Mouse (Mus musculus) MN1 (cell line): ENCODE measurements around the gene Alpk1.
"Not testable (repeated sequence)": the region's sequence is repeated elsewhere in the genome, so short reads cannot be mapped to it uniquely, and the experiment has no call there.

Experiments used
- DNase-seq: peaks from one replicate; pipeline ENCODE4 v3.0.0-alpha.2; 2016; ENCODE audit warnings: low spot score

Gene Alpk1

GRCm38 (mm10) chr3:127790234-127791055 lies 10.1 kb upstream of the Alpk1 start:
- DNase-seq = no peak

- no peak for DNase-seq
Observed at GRCm38 (mm10) chr3:127789500-127790191, 9.3 kb upstream of the Alpk1 start, which contains the start of gene Tifa. TSS of gene Tifa (plus strand) at chr3:127789805.

GRCm38 (mm10) chr3:127788919-127789318 lies 8.6 kb upstream of the Alpk1 start:
- DNase-seq = no peak

DNA sequence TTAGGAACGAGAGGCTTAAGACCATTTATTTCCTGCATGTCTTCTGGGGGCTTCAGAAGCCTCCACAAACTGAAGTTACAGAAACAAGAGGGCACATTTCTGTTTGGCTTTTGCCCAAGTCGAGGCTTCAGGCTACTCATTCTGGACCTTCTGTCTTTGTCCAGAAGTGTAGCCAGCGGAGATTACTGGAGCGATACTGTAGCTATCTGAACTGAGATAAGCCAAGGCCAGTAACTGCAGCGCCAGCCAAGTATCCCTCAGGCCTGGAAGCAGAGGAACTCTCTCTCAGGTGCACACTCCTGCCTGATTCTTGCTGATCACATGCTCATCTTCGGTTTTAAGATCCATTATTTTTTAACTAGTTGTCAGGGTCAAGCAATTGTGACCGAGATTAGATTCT lies 7.7 kb upstream of the Alpk1 start:
- DNase-seq = no peak

- DNase-seq = no peak
Observed at GRCm38 (mm10) chr3:127787032-127787431, 6.7 kb upstream of the Alpk1 start.

DNA sequence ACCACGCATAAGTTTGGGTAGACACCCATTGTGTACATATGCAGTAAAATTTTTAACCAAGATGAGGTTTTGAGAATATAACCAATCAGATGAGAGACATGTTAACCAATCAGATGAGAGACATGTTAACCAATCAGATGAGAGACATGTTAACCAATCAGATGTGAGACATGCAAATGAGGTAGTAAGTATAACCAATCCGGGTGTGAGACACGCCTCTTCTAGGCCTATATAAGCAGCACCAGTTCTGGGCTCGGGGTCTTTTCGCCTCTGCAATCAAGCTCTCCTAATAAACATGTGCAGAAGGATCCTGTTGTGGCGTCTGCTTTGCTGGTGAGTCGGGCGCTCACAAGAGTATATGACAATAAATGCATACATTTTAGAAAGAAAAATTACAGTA lies 3.4 kb upstream of the Alpk1 start:
- DNase-seq = not testable (repeated sequence)

- DNase-seq = no peak
Observed at GRCm38 (mm10) chr3:127782921-127783320, 2.6 kb upstream of the Alpk1 start.

- no peak for DNase-seq
Observed at GRCm38 (mm10) chr3:127780921-127781320, 594 bp upstream of the Alpk1 start.

DNA sequence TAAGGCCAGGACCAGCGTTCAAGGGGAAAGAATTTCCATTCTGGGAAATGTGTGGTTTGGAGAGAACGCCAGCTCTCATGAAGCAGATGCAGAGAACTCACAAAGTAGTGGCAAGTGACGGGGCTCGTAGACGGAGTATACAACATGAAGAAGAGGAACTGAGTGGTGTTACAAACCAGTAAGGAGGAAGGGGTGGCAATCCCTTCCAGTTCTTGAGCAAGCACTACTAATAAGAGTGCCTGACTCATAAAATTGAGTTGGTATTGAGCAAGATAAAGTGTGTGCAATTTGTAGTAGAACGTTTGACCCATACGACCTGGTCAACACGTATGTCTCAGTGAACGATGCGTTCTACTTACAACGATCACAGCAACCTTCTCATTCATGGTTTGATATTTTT lies 11.2 kb downstream of the Alpk1 start:
- DNase-seq = no peak

DNA sequence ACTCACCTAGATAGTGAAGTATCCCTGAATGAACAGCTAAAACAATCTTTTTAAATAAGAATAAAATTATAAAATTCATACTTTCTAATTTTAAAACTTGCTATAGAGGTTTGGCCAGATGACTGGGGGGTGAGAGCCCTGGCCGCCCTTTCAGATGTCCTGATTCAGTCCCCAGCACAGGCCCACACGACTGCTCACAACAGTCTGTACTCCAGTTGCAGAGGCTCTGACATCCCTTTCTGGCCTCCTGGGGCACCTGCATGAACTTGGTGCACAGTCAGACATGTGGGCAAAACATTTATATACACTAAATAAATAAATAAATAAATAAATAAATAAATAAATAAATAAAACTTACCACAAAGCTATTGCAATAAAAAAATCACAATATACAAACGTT lies 14.4 kb downstream of the Alpk1 start:
- no peak for DNase-seq

DNA sequence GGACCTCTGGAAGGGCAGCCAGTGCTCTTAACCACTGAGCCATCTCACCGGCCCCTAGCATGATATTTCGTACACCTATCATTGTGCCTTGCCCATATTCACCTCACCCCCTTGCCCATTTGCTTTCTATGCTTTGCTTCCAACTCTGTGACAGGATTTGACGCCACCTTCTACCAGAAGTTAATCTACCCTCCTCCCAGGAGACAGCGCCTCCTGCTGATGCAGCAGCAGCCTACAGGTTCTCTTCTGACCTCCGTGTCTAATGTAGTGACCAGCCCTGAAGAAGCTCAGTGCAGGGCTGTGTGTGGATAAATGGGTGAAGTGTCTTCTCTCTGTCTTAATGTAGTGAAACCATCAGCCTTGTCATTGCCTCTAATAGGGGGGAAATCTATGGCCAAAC lies 15.8 kb downstream of the Alpk1 start:
- DNase-seq = no peak

DNA sequence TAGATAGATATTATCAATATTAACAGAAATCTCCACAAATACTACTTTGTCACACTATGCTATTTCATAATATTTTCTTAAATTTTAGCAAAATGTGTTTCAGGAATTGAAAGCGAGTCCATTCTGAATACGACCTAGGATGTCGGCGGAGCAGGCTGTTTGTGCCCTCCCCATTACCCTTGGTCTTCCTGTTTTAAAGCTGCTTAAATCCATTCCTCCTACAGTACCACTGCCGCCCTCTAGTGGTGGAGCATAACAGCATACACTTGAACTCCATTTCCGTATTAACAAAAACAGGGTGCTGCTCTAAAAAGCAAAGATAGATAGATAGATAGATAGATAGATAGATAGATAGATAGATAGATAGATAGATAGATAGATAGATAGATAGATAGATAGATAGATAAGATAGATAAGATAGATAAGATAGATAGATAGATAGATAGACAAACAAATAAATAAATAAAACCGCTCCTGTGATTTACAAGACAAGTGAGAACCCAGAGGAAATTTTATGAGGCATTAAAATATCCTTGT lies 17.2 kb downstream of the Alpk1 start:
- DNase-seq = peak; percentile 55

GRCm38 (mm10) chr3:127762403-127762802 lies 17.9 kb downstream of the Alpk1 start:
- DNase-seq = no peak

DNA sequence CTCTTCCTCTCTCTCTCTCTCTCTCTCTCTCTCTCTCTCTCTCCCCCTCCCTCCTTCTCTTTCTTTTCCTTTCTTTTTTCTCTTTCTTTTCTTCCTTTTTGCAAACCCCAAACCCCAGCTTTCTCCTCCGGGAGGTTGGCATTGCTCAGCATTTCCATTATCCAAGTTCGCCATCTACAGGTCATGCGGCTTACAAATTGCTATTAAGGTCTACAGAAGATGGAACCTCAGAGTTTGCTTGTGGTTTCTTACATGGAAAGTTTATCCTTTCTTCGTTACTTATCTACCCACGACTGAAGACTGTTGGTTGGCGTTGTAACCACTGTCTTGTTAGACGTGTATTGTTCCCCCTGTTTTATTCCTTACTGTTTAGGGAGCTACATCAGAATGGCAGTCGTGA lies 21.1 kb downstream of the Alpk1 start:
- DNase-seq = no peak

GRCm38 (mm10) chr3:127758806-127759205 lies 21.5 kb downstream of the Alpk1 start:
- no peak for DNase-seq

DNA sequence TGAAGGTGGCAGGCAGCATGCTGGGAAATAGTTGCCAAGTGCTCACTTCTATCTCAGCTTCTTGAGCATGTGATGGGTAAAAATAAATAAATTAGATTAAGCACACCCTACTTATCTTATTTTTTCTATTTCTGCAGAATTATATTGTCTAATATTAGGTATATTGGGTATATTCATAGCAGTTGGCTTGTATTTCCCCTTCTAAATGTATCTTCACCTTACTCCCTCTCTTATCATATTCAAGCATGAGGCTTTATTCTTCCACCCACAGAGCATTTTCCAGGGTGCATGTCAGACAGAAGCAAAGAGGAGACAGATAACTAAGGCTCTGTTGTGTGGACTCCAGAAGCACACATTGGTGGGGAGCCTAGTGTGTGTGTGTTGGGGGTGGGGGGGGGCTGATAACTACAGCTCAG lies 22.4 kb downstream of the Alpk1 start:
- no peak for DNase-seq

DNA sequence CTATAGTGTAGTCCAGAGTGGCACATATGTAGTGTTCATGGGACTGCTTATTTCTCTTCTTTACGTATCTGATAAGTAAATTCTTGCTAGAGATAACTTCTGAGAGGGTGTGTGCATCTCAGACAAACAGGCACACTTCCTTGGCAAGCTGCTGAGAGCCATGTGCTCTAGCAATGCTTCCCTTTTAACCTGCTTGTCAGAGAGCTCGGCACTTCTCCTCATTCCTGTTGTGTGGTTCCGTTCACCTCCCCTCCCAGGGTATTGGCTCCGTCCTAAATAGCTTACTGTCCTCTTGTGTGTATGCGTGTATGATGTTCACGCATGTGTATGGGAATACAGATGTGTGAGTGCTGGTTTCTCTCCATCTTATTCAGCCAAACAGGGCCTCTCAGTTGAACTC lies 23.9 kb downstream of the Alpk1 start:
- DNase-seq = no peak

DNA sequence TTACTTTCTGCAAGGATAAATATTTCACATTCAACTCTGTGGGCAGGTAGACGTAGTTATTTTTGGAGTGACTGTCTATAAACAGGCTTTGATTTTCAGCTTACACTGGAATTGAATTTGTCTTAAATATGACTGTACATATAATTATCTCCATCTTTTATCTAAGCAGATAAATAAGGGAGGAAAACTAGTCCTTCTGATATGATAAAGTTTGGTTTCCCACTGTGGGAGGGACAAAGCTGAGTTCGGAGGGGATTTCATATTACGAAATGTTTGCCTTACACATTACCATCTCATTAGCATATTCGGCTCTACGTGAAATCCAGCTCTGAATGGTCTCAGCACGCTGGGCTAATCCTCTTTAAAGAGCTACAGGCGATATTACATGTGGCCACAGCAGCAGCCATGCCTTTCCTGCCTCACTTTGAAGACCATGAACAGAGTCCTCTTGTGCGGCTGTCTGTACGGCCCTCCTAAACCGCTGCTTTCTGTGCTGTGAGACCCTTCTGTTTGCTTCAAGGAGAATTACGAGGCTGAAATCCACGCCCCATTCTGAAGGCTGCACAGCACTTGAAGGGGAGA lies 30.3 kb downstream of the Alpk1 start:
- no peak for DNase-seq

GRCm38 (mm10) chr3:127749266-127749665 lies 31.1 kb downstream of the Alpk1 start:
- no peak for DNase-seq

- DNase-seq = no peak
Observed at GRCm38 (mm10) chr3:127748644-127749043, 31.7 kb downstream of the Alpk1 start.

- DNase-seq = no peak
Observed at GRCm38 (mm10) chr3:127745911-127746640, 34.3 kb downstream of the Alpk1 start.

DNA sequence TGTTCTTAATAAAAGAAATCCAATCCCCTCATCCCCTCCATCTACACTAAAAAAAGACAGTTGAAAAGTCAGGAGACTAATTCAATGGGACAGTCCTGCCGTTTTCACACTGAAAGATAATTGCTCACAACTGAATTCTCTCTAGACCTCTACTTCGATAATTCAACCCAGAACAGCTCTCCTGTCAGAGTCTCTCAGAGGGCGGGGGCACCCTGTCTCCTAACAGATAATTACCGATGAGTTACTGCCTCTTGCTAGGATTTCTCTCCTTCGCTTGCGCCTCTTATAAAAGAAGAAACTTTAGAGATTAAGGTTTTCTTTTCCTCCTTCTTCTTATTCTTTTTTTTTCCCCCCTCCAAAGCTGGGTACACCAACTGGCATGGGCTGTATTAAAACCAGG lies 34.8 kb downstream of the Alpk1 start:
- DNase-seq = no peak
